Mouse (Mus musculus) intestine, embryonic 14.5 days (tissue): ENCODE measurements around the gene Il17d. TPM values are rescaled to one million over a fixed set of nuclear protein-coding genes. Genes with fewer than 3 reads are reported as not detected.

ENCODE experiments used
- ATAC-seq: fragments of 200-750 bp; cut with Nextera tagmentation; replicated peaks from 2 replicates; pipeline ENCODE4 v1.8.0; 2017; ENCODE audit warnings: low read depth, moderate number of reproducible peaks, moderate TSS enrichment, moderate library complexity; ENCODE audit not compliant: low FRiP score, low TSS enrichment
- DNase-seq: peaks from one replicate; pipeline ENCODE4 v3.0.0-alpha.2; 2018; ENCODE audit warnings: low spot score
- H3K27ac ChIP-seq: fragments of 300-500 bp; sonication (generic); 2 replicates; pipeline ENCODE4 v1.5.1; 2014; ENCODE audit warnings: low read depth, mild to moderate bottlenecking, control low read depth
- H3K27me3 ChIP-seq: fragments of 300-500 bp; sonication (generic); replicated peaks from 2 replicates; pipeline ENCODE4 v1.6.1; 2014; ENCODE audit warnings: low read length, control low read depth; ENCODE audit not compliant: control insufficient read depth, insufficient read depth
- H3K36me3 ChIP-seq: fragments of 300-500 bp; sonication (generic); 2 replicates; pipeline ENCODE4 v1.6.1; 2014; ENCODE audit warnings: low read length, control low read depth; ENCODE audit not compliant: control insufficient read depth, insufficient read depth
- H3K4me1 ChIP-seq: fragments of 300-500 bp; sonication (generic); replicated peaks from 2 replicates; pipeline ENCODE4 v1.6.1; 2014; ENCODE audit warnings: low read length, control low read depth, mixed read lengths; ENCODE audit not compliant: control insufficient read depth, insufficient read depth
- H3K4me2 ChIP-seq: fragments of 300-500 bp; sonication (generic); 2 replicates; pipeline ENCODE4 v1.6.1; 2014; ENCODE audit warnings: low read length
- H3K4me3 ChIP-seq: fragments of 300-500 bp; sonication (generic); 2 replicates; pipeline ENCODE4 v1.5.1; 2014; ENCODE audit warnings: low read depth, low read length, control low read depth, mixed read lengths
- H3K9ac ChIP-seq: fragments of 300-500 bp; sonication (generic); 2 replicates; pipeline ENCODE4 v1.6.1; 2014; ENCODE audit warnings: mild to moderate bottlenecking, low read length
- H3K9me3 ChIP-seq: fragments of 300-500 bp; sonication (generic); 2 replicates; pipeline ENCODE4 v1.6.1; 2016; ENCODE audit warnings: low read length, control low read depth; ENCODE audit not compliant: control insufficient read depth
- WGBS: fragments of 180-500 bp; shearing (Covaris S2); extraction: QIAGEN DNeasy Blood & Tissue Kit; methylation state at CpG from one replicate; pipeline ENCODE4 v1.1.7; 2014; 5-methylcytosine and 5-hydroxymethylcytosine counted together
- polyA plus RNA-seq: library from polyadenylated mRNA; unstranded; fragments of >200 nt; fragmentation: Nextera tagmentation; extraction: Ambion mirVana; gene quantifications from 2 replicates; pipeline ENCODE4 v1.2.1, GENCODE M21; 2014

Il17d gene
- polyA plus RNA-seq, 1 experiment from 2014 or later: 5.4 TPM

GRCm38 (mm10) chr14:57517001-57517400, 7.6 kb upstream of the Il17d start:
- DNase-seq: no peak
- peaks cover 8% of the 10 kb centered on the region; the same call in 1 of the 2 replicates for H3K36me3 ChIP-seq
- no peak for ATAC-seq
- no peaks in the 10 kb centered on the region for H3K27me3 ChIP-seq
- H3K4me2 ChIP-seq: no peak overlapping the region
- H3K9ac ChIP-seq: no peak overlapping the region
- no peak overlapping the region for H3K4me3 ChIP-seq
- H3K9me3 ChIP-seq: no peaks in the 10 kb centered on the region
- WGBS: 93% methylated on average over 7 of the region's 7 CpGs
- H3K4me1 ChIP-seq: peaks cover 14% of the 10 kb centered on the region; the same call in 1 of the 2 replicates
- no peak overlapping the region for H3K27ac ChIP-seq

- H3K4me1 ChIP-seq: peaks cover 9% of the 10 kb centered on the region; the same call in 1 of the 2 replicates
- peak overlapping the region; percentile 89 for H3K4me2 ChIP-seq
- H3K36me3 ChIP-seq: no peaks in the 10 kb centered on the region
- DNase-seq (no peak), ATAC-seq (no peak)
- peaks cover 14% of the 10 kb centered on the region; the same call in 1 of the 2 replicates for H3K27me3 ChIP-seq
- no peak overlapping the region for H3K27ac ChIP-seq
- WGBS: 85% methylated on average over 9 of the region's 9 CpGs
- no peak overlapping the region for H3K4me3 ChIP-seq
- H3K9me3 ChIP-seq: no peaks in the 10 kb centered on the region
- H3K9ac ChIP-seq: no peak overlapping the region
Measured at GRCm38 (mm10) chr14:57523762-57524161, 815 bp upstream of the Il17d start.

- 2% methylated on average over 58 of the region's 60 CpGs for WGBS
- ATAC-seq (peak; percentile 92), DNase-seq (peak; percentile 90)
- Histone ChIP-seq H3K27me3 (peaks cover 14% of the 10 kb centered on the region; the same call in 1 of the 2 replicates), H3K9me3 (no peaks in the 10 kb centered on the region), H3K4me3 (peak overlapping the region; percentile 51), H3K4me2 (peak overlapping the region; percentile 89), H3K4me1 (peaks cover 9% of the 10 kb centered on the region; the same call in 1 of the 2 replicates), H3K36me3 (no peaks in the 10 kb centered on the region), H3K27ac (peak overlapping the region; percentile 79), H3K9ac (peak overlapping the region; percentile 68)
Measured at GRCm38 (mm10) chr14:57525388-57526049, 942 bp downstream of the Il17d start.

- Histone ChIP-seq H3K4me1 (peaks cover 9% of the 10 kb centered on the region; the same call in 1 of the 2 replicates), H3K4me2 (peak overlapping the region; percentile 89), H3K4me3 (peak overlapping the region; percentile 51), H3K9me3 (no peaks in the 10 kb centered on the region), H3K27ac (no peak overlapping the region), H3K27me3 (peaks cover 14% of the 10 kb centered on the region; the same call in 1 of the 2 replicates), H3K9ac (no peak overlapping the region), H3K36me3 (no peaks in the 10 kb centered on the region)
- DNase-seq (no peak), ATAC-seq (peak; percentile 25)
- WGBS: 49% methylated on average over 10 of the region's 10 CpGs
Measured at GRCm38 (mm10) chr14:57526050-57526623, 1.6 kb downstream of the Il17d start.

GRCm38 (mm10) chr14:57527122-57527521, 2.5 kb downstream of the Il17d start:
- ATAC-seq (no peak), DNase-seq (no peak)
- H3K36me3 ChIP-seq: no peaks in the 10 kb centered on the region
- H3K4me2 ChIP-seq: no peak overlapping the region
- peaks cover 14% of the 10 kb centered on the region; the same call in 1 of the 2 replicates for H3K27me3 ChIP-seq
- no peak overlapping the region for H3K27ac ChIP-seq
- peaks cover 9% of the 10 kb centered on the region; the same call in 1 of the 2 replicates for H3K4me1 ChIP-seq
- no peak overlapping the region for H3K4me3 ChIP-seq
- 47% methylated on average over 7 of the region's 7 CpGs for WGBS
- no peaks in the 10 kb centered on the region for H3K9me3 ChIP-seq
- H3K9ac ChIP-seq: no peak overlapping the region

- H3K4me3 ChIP-seq: no peak overlapping the region
- H3K4me2 ChIP-seq: no peak overlapping the region
- H3K9ac ChIP-seq: no peak overlapping the region
- peaks cover 9% of the 10 kb centered on the region; the same call in 1 of the 2 replicates for H3K4me1 ChIP-seq
- no peak for ATAC-seq
- 45% methylated on average over 2 of the region's 2 CpGs for WGBS
- H3K36me3 ChIP-seq: no peaks in the 10 kb centered on the region
- DNase-seq: no peak
- H3K27me3 ChIP-seq: peaks cover 14% of the 10 kb centered on the region; the same call in 1 of the 2 replicates
- H3K27ac ChIP-seq: no peak overlapping the region
- no peaks in the 10 kb centered on the region for H3K9me3 ChIP-seq
Measured at GRCm38 (mm10) chr14:57527598-57527997, 3.0 kb downstream of the Il17d start.

- H3K9me3 ChIP-seq: no peaks in the 10 kb centered on the region
- WGBS: 48% methylated on average over 10 of the region's 10 CpGs
- DNase-seq: no peak
- H3K4me1 ChIP-seq: peaks cover 11% of the 10 kb centered on the region
- no peak overlapping the region for H3K9ac ChIP-seq
- no peaks in the 10 kb centered on the region for H3K36me3 ChIP-seq
- ATAC-seq: no peak
- H3K27me3 ChIP-seq: peaks cover 5% of the 10 kb centered on the region; the same call in 1 of the 2 replicates
- H3K27ac ChIP-seq: no peak overlapping the region
- no peak overlapping the region for H3K4me3 ChIP-seq
- no peak overlapping the region for H3K4me2 ChIP-seq
Measured at GRCm38 (mm10) chr14:57529086-57529785, 4.7 kb downstream of the Il17d start.

- Histone ChIP-seq H3K9ac (no peak overlapping the region), H3K27ac (no peak overlapping the region), H3K9me3 (no peaks in the 10 kb centered on the region), H3K4me2 (no peak overlapping the region), H3K4me1 (peaks cover 17% of the 10 kb centered on the region), H3K27me3 (peaks cover 4% of the 10 kb centered on the region; the same call in 1 of the 2 replicates), H3K4me3 (no peak overlapping the region), H3K36me3 (no peaks in the 10 kb centered on the region)
- ATAC-seq: no peak
- no peak for DNase-seq
- 67% methylated on average over 5 of the region's 5 CpGs for WGBS
Measured at GRCm38 (mm10) chr14:57529786-57530515, 5.4 kb downstream of the Il17d start.
